Mouse (Mus musculus): ENCODE data around the gene Mastl. TPM values are rescaled to one million over a fixed set of nuclear protein-coding genes. Genes with fewer than 3 reads are reported as not detected.
A peak's percentile ranks its signal among the peaks of the same experiment; 100 is the strongest.

Gene Mastl
- under 1 TPM; 0.20 to 0.28 TPM for total RNA-seq (2021)
- long read RNA-seq, experiment 1, partial matches to known transcripts: 0 of 1 reads
- long read RNA-seq, experiment 1, other reads (novel, unspliced or antisense): 1 of 1 reads
- long read RNA-seq, experiment 2: 0 reads

- intact Hi-C loops (cut with DNase I): loop anchor here (1.0 to 10.0 kb wide), 3 partner anchors 39 to 261 kb away; partner anchors contain the start of genes Acbd5 and Pdss1
Measured at GRCm38 (mm10) chr2:23155777-23156607, at the start of gene Mastl, which contains the start of gene Yme1l1. TSS of gene Mastl (minus strand) at chr2:23156024. TSS of gene Yme1l1 (plus strand) at chr2:23156369.

GRCm38 (mm10) chr2:23202900-23203670, 47.3 kb upstream of the Mastl start:
- intact Hi-C loops (cut with DNase I): no loop called here
- DNase-seq: no peak

More at GRCm38 (mm10) chr2:23155777-23156607, at the start of gene Mastl, which contains the start of gene Yme1l1:
- peak; percentile 89 to 96 for DNase-seq

GRCm38 (mm10) chr2:23201034-23201433, 45.2 kb upstream of the Mastl start:
- intact Hi-C loops (cut with DNase I): no loop called here
- DNase-seq: no peak

- intact Hi-C loops (cut with DNase I): loop anchor here (5.0 kb wide), 1 partner anchor 282 kb away; no protein-coding TSS in a partner anchor
- no peak for DNase-seq
Measured at GRCm38 (mm10) chr2:23194366-23194765, 38.5 kb upstream of the Mastl start.

GRCm38 (mm10) chr2:23172305-23172704, 16.5 kb upstream of the Mastl start:
- DNase-seq: no peak
- intact Hi-C loops (cut with DNase I): no loop called here

- no peak for DNase-seq
- intact Hi-C loops (cut with DNase I): loop anchor here (1.0 to 10.0 kb wide), 3 partner anchors 39 to 261 kb away; partner anchors contain the start of genes Acbd5 and Pdss1
Measured at GRCm38 (mm10) chr2:23156608-23157081, 821 bp upstream of the Mastl start.

- intact Hi-C loops (cut with DNase I): loop anchor here (5.0 to 10.0 kb wide), 2 partner anchors 38 to 90 kb away; partner anchors contain the start of gene Acbd5
Measured at GRCm38 (mm10) chr2:23155199-23155621, 614 bp downstream of the Mastl start.

GRCm38 (mm10) chr2:23119573-23119972, 36.3 kb downstream of the Mastl start:
- intact Hi-C loops (cut with DNase I): loop anchor here (5.0 kb wide), 1 partner anchor 38 kb away; the partner anchor contains the start of genes Mastl and Yme1l1
- DNase-seq: no peak

More at GRCm38 (mm10) chr2:23155199-23155621, 614 bp downstream of the Mastl start:
- DNase-seq: no peak

GRCm38 (mm10) chr2:23102266-23102665, 53.6 kb downstream of the Mastl start:
- no peak for DNase-seq
- intact Hi-C loops (cut with DNase I): no loop called here

GRCm38 (mm10) chr2:23097028-23097427, 58.8 kb downstream of the Mastl start:
- intact Hi-C loops (cut with DNase I): no loop called here

GRCm38 (mm10) chr2:23092216-23092615, 63.6 kb downstream of the Mastl start:
- intact Hi-C loops (cut with DNase I): no loop called here
- DNase-seq: no peak

More at GRCm38 (mm10) chr2:23097028-23097427, 58.8 kb downstream of the Mastl start:
- no peak for DNase-seq

GRCm38 (mm10) chr2:23084540-23084939, 71.3 kb downstream of the Mastl start:
- no peak for DNase-seq
- intact Hi-C loops (cut with DNase I): loop anchor here (10.0 kb wide), 1 partner anchor 160 kb away; no protein-coding TSS in a partner anchor

- no peak for DNase-seq
- intact Hi-C loops (cut with DNase I): no loop called here
Measured at GRCm38 (mm10) chr2:23078588-23078987, 77.2 kb downstream of the Mastl start.

GRCm38 (mm10) chr2:23077693-23078092, 78.1 kb downstream of the Mastl start:
- intact Hi-C loops (cut with DNase I): no loop called here
- DNase-seq: no peak

GRCm38 (mm10) chr2:23076783-23077182, 79.0 kb downstream of the Mastl start:
- intact Hi-C loops (cut with DNase I): no loop called here
- no peak for DNase-seq

- intact Hi-C loops (cut with DNase I): no loop called here
- no peak for DNase-seq
Measured at GRCm38 (mm10) chr2:23075846-23076245, 80.0 kb downstream of the Mastl start.

GRCm38 (mm10) chr2:23071406-23071805, 84.4 kb downstream of the Mastl start:
- intact Hi-C loops (cut with DNase I): no loop called here
- no peak for DNase-seq

- no peak for DNase-seq
- intact Hi-C loops (cut with DNase I): no loop called here
Measured at GRCm38 (mm10) chr2:23070491-23070890, 85.3 kb downstream of the Mastl start.

- peak; percentile 89 to 93 for DNase-seq
- intact Hi-C loops (cut with DNase I): loop anchor here (1.0 to 10.0 kb wide), 3 partner anchors 29 to 172 kb away; partner anchors contain the start of genes Abi1, Mastl and Yme1l1
Measured at GRCm38 (mm10) chr2:23068894-23069744, 86.7 kb downstream of the Mastl start.
